Mouse (Mus musculus): Measurements from ENCODE around the gene Ndrg3.
"Not testable (repeated sequence)": the region's sequence is repeated elsewhere in the genome, so short reads cannot be mapped to it uniquely, and the experiment has no call there.

Gene Ndrg3

DNA sequence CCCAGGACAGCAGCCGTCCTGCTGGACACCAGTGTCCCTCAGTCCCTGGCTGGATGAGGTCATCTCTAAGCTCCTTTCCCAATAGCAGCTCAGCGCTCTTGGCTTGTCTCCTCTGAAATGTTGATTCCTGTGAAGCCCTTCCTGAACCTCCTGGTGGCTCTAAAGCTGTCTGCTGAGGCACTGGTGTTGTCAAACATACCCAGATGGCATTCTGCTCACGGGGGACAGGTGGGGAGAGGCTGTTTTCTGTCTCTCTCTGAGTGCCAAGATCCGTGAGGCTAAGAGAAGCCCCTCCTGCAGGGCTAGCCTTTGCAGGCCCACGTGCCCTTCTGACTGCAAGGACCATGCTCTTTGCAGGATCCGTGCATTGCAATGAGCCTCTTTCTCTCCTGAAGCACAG, 51.9 kb downstream of the Ndrg3 start:
- not testable (repeated sequence) for ATAC-seq (ENCODE audit: low TSS enrichment)

DNA sequence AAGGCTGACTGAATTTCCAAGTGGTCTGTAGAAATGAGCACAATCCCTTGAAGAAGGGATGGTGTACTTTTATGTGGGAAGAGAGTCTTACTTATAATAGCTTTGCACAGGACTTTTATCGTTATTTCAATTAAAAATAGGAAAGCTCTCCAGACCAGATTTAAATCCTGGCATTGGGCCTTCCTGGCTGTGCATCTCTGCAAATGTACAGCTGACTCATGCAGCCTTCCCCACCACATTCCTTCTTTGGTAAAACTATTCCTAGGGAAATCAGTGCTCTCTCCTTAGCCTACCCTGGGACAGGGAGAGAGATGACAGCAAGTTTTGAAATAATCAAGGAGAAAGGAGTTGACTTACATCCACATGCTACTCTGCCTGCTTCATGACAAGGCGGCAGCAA, 54.1 kb downstream of the Ndrg3 start:
- ATAC-seq (ENCODE audit: low TSS enrichment) = peak; percentile 81

DNA sequence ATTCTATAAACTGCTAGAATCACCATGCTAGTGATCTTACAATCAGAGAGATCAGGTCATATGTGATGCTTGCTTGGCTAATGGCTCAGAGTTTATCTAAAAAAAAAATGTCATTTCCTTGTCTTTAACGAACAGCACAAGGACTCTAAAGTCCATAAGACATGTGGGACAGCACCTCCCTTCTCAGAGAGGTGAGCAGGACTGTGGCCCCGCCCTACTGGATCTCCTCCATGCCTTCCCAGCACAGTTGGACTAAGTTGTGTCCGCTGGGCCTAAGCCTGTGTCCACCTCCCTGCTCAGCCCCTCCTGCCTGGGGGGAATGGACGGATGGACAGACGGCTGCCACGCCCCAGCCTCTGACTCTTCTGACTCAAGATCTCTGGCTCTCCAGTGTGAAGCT, 56.9 kb downstream of the Ndrg3 start:
- ATAC-seq (ENCODE audit: low TSS enrichment) = no peak

DNA sequence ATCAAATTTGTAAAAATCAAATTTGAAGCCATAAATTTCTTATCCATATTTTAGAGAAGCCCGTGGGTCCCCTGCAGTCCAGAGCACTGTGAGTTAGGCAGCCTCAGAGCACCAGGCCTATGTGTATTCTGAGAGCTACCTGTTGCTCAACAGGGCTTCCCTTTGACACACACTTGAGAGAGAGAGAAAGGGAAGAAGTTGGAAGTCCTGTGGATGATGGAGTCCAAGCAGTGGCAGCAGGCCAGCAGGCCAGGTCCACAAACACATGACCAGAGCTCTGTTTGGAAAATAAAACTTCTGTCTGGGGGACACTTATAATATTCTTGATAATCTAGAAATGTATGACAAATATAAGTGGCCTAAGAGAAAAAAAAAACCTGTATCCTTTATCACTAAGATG, 58.4 kb downstream of the Ndrg3 start:
- no peak for ATAC-seq (ENCODE audit: low TSS enrichment)

DNA sequence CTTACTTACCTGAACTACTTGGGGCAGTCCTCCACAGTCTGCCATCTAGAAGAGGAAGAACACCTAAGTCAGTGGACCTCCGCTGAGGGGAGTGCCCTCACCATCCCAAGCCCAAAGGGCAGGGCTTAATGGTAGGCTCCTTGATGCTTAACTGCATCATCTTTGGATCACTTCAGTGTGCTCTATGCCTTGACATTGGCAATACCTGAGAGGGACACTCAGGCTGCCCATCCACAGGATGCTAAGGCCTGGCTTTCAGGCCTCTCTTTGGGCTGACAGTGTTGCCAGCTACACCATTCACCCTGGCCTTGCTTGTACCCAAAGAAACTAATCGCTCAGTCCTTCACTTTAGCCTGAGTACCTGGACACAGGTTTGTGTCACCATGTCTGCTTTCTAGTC, 60.4 kb downstream of the Ndrg3 start:
- no peak for ATAC-seq (ENCODE audit: low TSS enrichment)

DNA sequence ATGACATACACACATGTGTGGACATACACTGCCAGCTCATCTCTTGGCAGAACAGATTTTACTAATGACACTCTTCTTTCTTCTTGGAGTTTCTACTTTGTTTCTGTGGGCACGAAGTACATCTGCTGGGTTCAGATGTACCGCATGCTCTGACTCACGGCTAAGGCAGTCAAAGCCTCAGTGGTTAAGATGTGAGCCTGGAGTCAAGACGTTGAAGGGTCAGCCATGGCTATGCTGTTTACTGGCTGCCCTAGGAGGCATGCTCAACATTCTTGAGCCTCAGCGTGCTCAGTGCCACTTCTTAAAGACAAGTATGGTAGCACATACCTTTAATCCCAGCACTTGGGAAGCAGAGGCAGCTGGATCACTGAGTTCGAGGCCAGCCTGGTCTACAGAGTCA, 61.3 kb downstream of the Ndrg3 start:
- 0 out of 2 replicates have a peak, but pooled peaks have one; percentile 17 for ATAC-seq (ENCODE audit: low TSS enrichment)

DNA sequence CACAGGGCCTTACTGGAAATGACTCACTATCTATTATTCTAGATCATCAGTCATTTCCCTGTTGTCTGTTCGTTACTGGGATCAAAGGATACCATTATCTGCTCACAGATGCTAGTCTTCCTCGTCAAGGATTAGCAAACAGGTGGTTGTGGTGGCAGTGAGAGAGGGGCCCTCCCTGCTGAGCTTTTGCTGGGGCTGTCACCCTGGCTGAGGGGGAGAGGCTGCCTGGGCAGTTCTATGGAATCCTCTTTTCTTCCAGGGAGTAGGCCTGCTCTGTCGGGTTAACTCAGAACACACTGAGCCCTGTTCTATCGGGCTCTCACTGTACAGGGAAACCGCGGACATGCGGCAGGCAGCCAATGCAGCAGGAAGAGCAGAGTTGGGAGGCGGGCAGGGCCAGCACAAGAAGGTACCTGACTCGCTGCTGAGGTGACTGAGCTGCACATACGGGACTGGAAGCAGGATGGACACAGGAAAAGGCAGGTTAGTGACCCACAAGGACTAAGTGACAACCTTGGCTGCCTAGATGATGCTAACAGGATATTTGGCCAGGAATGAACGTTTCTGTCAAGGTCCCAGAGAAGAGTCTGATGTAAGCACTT, 62.2 kb downstream of the Ndrg3 start:
- ATAC-seq (ENCODE audit: low TSS enrichment) = no peak

DNA sequence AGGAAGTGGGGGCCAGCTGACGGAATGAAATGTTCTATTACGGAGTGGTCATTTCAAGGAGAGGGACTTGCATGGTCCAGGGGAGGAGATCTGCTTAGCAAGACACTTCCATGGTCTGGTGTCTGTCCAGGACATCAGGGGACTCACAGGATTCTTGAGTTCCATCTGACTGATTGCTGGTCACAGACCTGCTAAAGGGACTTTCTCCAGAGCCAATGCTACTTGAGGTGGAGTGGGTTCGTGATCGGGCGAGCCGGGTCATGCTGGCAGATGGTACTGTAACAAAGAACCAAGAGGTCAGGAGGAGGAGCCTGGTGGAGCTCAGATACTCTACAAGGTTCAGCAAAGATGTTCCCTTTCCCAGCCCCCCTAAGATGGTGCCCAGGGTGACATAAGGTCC, 63.2 kb downstream of the Ndrg3 start:
- no peak for ATAC-seq (ENCODE audit: low TSS enrichment)

DNA sequence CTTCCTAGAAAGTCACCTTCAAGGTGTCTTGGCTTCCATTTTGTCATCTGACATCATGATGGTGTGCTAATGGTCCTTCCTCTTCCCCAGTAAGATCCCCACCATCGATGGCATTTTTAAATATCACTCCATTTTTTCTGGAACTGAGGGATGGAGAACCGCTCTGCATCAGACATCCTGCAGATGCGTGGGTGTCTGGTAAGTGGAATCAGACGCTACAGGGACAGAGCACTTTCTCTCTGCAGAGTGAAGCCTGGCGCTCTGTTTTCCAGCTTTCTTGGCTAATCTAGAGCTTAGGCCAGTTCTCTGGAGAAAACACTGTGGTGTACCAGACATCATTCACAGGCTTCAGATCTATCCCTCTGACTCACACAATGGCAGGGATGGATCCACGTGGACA, 64.2 kb downstream of the Ndrg3 start:
- peak; percentile 62 for ATAC-seq (ENCODE audit: low TSS enrichment)

DNA sequence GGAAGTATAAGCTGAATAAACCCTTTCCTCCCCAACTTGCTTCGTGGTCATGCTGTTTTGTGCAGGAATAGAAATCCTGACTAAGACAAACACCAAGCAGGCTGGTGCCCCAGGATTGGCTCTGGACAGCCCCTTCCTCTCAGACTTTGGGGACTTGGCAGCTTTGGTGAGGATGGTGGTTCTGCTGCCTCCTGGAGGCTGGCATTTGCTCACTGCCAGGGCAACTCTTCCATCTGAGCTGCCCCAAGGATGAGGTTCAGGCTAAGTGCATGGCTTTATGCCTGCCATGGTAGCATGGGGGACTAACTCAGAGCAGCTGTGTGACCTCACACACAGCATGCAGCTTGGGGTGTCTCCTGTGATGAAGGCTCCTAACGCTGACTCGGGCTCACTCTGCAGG, 66.2 kb downstream of the Ndrg3 start:
- not testable (repeated sequence) for ATAC-seq (ENCODE audit: low TSS enrichment)

DNA sequence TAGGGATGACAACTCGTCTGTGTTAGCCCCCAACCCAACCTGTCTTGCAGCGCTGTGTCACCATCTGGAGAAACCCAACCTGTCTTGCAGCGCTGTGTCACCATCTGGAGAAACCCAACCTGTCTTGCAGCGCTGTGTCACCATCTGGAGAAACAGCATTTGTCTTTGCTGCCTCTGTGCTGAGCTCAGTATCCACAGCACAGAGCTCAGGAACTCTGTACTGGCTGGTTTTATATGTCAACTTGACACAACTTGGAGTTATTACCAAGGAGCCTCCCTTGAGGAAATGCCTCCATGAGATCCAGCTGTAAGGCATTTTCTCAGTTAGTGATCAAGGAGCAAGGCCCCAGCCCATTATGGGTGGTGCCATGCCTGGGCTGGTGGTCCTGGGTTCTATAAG, 66.8 kb downstream of the Ndrg3 start:
- ATAC-seq (ENCODE audit: low TSS enrichment) = peak; percentile 38; the same call in 1 of the 2 replicates

DNA sequence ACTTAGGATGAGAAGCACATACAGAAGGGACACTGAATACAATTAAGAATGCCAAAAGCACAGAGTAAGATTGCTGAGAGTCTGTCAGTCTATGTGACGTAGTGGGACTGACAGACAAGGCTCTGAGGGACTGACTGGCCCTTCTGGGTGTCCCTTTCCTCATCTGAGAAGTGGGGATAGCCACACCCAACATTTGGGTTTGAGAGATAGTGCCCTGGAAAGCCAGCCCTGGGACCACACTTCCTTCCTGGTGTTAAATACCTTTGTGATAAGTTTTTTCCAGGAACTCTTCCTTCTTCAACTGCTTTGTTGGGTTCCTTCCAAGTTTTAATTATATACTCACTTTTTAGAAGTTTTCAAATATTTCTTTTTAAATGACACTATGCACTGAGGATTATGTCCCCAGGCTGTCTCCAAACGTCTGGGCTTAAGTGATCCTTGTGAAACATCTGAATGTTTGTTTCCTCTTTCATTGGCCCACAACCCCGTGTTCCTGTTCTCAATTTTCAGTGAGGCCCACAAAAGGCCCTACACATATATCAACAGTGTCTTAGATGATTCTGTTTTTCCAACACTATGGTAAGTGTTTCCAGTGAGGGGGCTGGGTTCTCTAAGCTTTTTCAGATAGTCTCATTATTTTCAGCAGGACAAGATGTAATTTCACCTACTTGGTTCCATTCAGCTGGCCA, 67.5 kb downstream of the Ndrg3 start:
- ATAC-seq (ENCODE audit: low TSS enrichment) = no peak

DNA sequence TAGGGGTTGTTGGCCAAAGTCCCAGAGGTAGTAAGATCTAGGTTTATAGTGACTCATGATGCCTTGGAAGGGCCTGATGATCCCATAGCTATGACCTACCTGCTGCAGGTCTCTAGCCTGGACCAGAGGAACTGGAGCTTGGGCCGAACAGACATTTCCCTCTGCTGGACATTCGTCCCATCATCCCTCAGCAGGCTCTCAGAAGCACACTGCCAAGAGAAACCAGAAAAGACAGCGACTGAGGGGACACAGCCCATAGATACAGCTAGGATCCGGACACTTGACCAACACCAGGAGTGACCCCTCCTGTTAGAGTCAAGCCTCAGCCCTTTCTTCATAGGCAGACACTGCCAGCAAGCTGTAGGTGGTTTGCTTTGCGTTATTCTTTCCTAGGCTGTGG, 68.8 kb downstream of the Ndrg3 start:
- no peak for ATAC-seq (ENCODE audit: low TSS enrichment)

DNA sequence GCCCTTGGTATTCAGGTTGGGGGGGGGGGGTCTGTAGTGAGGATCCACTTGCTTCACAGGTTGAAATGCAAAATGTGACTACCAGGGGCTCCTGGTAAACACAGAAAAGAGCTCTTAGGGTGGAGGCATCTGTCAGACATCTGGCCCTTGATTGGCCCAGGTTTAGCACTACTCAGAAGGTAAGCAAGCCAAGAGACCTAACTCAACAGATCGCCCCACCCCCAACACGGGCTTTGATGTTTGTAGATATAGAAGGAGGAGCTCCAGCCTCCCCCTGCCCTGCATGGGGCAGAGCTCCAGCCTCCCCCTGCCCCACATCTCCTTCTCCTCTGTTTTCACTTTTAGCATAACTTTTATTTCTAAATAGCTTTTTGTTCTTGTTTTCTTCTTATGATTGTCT, 72.1 kb downstream of the Ndrg3 start:
- no peak for ATAC-seq (ENCODE audit: low TSS enrichment)

DNA sequence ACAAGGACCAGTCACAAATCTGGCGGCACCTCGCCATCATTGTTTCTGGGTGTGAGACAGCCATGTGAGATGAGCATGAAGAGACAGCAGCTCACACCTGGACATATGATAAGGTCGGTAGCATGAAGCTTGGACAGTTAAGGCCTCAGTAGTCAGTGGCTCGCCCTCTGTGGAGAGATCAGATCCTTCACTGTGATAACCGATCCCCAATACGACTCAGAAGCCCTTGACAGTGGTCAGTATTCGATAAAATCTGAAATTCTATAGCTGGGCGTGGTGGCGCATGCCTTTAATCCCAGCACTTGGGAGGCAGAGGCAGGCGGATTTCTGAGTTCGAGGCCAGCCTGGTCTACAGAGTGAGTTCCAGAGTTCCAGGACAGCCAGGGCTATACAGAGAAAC, 72.7 kb downstream of the Ndrg3 start:
- not testable (repeated sequence) for ATAC-seq (ENCODE audit: low TSS enrichment)

DNA sequence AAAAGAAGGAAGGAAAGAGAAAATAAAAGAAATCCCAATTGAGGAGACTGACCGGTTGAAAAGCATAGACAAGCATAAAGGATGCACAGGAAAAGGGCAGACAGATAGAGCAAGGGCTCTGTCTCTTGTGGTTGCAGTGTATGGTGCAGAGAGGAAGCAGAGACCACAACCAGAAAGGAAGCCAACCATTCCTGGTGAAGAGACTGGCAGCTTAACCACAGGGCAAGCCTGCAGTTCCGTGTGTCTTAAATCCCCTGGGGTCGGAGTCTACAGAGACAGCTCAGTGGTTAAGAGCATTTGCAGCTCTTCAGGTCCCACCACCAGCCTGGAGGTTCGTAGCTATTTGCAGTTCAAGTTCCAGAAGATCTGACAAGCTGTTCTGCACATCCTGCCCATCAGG, 73.3 kb downstream of the Ndrg3 start:
- no peak for ATAC-seq (ENCODE audit: low TSS enrichment)

DNA sequence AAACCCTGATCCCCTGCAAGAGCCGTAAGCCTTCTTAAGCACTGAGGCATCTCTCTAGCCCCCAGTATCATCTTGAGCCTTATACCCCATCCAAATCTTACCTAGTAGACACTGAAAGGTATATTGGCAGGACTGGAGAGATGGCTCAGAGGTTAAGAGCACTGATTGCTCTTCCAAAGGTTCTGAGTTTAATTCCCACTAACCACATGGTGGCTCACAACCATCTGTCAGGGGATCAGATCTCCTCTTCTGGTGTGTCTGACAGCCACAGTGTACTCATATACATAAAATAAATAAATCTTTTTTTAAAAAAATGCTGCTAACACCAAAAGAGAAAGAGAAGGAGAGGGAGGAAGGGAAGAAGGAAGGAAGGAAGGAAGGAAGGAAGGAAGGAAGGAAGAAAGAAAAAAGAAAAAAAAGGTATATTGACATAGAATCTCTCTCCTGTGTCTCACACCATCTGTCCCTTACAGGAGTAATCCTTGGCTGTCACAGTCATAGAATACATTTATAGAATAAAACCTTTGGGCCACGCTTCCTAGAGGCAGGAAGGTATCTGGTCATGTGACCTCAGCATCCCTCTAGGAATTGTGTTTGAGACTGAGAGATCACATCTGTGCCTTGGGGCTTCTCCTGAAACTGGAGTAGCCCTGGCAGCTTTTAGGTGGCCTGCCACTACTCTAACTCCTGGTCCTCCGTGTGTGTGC, 75.3 kb downstream of the Ndrg3 start:
- ATAC-seq (ENCODE audit: low TSS enrichment) = no peak

DNA sequence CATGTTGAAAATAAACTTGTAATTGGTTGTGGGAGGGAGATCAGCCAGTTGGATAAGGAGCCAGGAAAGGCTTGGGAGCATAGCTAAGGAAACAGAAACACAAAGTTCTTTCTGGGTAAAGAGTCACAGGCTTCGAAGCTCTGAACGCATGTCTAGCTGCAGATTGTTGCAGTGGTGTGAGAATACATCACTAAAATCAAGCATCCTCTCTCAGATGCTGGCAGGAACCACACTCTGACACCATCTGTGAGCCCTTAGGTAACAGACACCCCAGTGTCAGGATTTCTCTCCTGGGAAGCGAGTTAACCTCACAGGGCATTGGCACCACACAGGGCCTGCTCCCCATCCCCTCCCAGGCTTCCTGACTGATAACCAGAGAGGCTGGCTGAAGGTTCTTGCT, 76.3 kb downstream of the Ndrg3 start:
- peak; percentile 50; the same call in 1 of the 2 replicates for ATAC-seq (ENCODE audit: low TSS enrichment)

DNA sequence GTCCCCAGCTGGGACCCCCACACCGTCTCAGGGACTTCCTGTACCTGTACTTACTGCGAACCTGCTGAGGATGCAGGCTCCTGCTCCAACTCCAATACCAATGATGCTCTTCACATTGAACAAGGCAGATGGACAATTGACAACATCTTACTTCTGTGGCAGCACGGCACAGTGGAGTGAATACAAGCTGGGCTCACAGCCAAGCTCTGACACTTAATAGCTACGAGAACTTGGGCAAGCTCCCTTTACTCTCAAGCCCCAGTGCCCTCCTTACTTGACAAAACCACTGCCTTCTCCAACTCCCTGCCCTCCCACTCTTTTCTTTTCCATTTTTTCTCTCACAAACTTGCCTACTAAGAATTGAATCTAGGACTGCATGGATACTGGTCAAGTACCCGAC, 78.7 kb downstream of the Ndrg3 start:
- ATAC-seq (ENCODE audit: low TSS enrichment) = no peak

DNA sequence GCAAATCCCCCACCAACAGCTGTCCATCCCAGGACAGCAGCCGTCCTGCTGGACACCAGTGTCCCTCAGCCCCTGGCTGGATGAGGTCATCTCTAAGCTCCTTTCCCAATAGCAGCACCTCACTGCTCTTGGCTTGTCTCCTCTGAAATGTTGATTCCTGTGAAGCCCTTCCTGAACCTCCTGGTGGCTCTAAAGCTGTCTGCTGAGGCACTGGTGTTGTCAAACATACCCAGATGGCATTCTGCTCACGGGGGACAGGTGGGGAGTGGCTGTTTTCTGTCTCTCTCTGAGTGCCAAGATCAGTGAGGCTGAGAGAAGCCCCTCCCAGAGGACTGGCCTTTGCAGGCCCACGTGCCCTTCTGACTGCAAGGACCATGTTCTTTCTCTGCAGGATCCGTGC, 85.9 kb downstream of the Ndrg3 start:
- not testable (repeated sequence) for ATAC-seq (ENCODE audit: low TSS enrichment)

DNA sequence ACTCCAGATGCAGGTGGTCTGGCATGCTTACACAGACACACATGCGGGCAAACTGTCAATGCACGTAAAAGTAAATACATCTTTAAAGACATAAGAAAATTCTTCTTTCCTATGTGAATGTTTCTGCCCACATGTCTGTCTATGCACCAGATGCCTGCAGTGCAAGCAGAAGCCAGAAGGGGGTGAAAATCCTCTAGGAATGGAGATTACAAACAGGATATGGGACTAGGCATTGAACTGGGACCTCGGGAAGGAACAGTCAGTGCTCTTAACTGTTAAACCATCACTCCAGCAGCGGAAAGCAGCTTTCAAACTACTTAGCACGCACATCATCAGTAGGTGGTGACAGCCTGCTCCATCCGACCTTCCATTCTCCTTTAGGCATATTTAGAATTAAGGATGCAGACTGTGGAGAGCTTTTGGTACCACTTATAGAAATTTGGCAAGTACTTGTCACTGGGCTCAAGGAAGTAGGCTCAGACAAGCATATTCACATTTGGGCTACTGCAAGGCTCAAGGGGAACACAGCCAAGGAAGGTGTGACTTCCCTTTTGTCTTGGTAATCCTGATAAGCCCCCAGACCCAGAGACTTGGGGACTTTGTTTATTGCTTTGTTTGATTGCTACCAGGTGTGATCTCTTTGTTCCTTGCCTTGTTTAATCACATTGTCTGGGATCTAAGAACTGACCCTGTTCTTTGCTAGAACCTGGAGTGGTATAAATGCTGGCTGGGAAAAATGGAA, 86.7 kb downstream of the Ndrg3 start:
- peak; percentile 75 for ATAC-seq (ENCODE audit: low TSS enrichment)

DNA sequence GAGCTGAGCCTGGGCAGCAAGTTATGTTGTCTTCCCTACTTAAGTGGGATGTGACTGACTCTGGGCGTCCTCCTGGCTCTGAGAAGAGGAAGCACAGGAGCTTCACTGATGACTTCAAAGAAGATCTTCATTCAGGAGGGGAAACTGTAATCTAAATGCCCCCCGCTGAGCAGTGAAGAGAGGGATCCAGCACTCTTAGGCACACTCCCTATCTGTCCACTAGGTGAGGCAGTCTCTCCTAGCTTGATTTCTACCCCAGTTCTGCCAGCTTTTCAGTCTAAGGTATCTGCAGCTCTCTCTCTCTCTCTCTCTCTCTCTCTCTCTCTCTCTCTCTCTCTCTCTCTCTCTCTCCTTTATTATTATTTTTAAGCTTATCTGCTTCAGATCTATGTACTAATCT, 88.5 kb downstream of the Ndrg3 start:
- ATAC-seq (ENCODE audit: low TSS enrichment) = no peak

DNA sequence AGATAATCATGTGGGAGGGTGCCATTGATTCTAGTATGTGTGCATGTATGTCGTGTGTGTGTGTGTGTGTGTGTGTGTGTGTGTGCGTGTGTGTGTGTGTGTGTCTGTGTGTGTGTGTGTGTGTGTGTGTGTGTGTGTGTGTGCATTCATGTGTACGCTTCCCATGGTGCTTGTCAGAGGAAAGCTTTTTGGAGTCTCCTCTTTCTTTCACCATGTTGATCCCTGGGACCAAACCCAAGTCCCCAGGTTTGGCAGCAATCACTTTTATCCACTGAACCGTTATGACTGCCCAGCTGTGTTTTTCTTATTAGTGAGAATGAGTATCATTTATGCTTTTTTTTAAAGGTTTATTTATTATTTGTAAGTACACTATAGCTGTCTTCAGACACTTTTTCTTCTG, 89.4 kb downstream of the Ndrg3 start:
- ATAC-seq (ENCODE audit: low TSS enrichment) = not testable (repeated sequence)

Measured in frontal cortex, adult (tissue).